Mouse (Mus musculus) cerebellum, adult (tissue): ENCODE results near the gene Rilpl1.
A peak's percentile ranks its signal among the peaks of the same experiment; 100 is the strongest.

Source experiments
- ATAC-seq: cut with Nextera tagmentation; 2 replicates; pipeline ENCODE4 v1.9.2; 2017; ENCODE audit warnings: mild to moderate bottlenecking, moderate library complexity, mixed read lengths; ENCODE audit not compliant: insufficient number of reproducible peaks, low FRiP score, low TSS enrichment

Rilpl1 gene

DNA sequence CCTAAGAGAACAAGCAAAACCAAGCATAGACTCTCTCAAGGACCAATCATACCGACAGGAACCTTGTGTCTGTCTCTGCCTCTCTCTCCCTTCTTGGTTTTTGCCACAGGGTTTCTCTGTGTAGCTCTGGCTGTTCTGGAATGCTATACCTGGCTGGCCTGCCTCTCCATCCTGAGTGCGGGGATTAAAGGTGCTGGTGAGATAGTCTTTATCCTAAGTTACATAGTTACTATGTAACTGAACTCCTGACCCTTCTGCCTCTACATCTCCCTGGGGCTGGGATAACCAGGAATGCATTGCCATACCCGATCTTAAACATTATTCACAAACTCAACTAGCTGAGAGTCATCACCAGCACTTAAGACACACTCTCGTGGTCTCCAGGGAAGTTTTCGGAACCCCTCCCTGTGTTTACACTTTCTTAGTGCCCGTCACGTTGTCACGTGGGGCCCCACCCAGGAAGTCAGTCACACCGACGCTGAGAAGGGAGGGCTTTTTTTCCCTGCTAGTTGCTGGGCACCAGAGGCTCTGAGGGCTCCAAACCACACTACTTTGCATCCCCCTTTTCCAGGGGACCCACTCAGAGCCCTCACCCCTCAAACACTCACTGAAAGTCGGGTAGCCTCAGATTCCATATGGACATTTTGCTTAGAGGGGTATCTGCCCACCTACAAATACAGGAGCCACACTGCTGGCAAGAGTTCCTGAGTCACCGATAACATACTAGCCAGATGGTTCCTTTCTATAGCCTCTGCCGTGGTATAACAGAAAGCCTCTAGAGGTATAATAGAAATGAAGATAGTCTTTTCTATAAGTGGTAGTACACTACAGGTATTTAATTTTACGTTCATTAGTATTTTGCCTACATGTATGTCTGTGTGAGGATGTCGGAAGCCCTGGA lies 34.3 kb downstream of the Rilpl1 start:
- no peak for ATAC-seq

GRCm38 (mm10) chr5:124495547-124495946 lies 35.6 kb downstream of the Rilpl1 start:
- no peak for ATAC-seq

DNA sequence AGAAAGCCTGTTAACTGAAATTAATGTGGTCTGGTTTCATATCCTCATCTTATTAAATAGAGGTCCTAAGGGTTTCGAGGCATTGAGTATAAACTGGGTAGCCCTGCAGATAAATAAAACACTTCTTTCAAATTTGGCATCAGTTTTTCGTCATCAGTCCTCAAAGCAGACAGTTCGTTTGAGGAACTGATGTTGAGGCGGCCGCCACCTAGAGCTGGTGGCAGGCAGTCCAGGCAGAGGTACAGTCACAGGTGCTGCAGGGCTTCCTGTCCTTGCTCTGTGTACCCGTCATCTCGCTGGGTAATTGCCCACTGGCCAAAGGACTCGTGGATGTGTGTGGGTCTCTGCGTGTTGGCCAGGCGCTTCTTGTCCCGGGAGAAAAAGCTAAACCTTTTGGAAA lies 37.7 kb downstream of the Rilpl1 start:
- no peak for ATAC-seq

GRCm38 (mm10) chr5:124492618-124493017 lies 38.6 kb downstream of the Rilpl1 start:
- ATAC-seq, result no peak

- ATAC-seq, result no peak
These were observed 39.5 kb downstream of the Rilpl1 start for GRCm38 (mm10) chr5:124491732-124492131.

GRCm38 (mm10) chr5:124488885-124489284 lies 42.3 kb downstream of the Rilpl1 start:
- no peak for ATAC-seq

DNA sequence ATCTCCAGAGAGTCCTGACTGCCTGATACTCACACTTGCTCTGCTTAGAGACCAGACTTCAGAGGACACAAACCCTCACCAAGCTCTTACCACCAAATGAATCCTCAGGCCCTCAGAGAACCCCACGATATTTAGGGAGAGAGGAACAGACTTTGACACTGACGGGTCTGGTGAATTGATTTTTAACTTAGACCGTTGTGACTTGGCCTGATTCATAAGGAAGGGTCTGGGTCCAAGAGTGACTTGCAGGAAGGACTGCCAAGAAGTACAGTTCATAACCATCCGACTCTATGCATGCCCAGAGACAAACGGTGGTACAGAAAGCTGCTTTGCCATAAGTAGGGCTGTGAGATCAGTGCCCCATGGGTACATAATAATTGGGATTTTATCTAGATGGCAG lies 45.5 kb downstream of the Rilpl1 start:
- ATAC-seq, result no peak

GRCm38 (mm10) chr5:124483655-124484396 lies 47.4 kb downstream of the Rilpl1 start:
- 0 out of 2 replicates have a peak, but pooled peaks have one; percentile 20 for ATAC-seq

- peak; percentile 90; the same call in 1 of the 2 replicates for ATAC-seq
These were observed 48.1 kb downstream of the Rilpl1 start, which contains the start of gene Snrnp35 for GRCm38 (mm10) chr5:124482966-124483654. Gene Snrnp35 (plus strand): TSS chr5:124483134.

- no peak for ATAC-seq
These were observed 48.7 kb downstream of the Rilpl1 start for GRCm38 (mm10) chr5:124482436-124482965.

DNA sequence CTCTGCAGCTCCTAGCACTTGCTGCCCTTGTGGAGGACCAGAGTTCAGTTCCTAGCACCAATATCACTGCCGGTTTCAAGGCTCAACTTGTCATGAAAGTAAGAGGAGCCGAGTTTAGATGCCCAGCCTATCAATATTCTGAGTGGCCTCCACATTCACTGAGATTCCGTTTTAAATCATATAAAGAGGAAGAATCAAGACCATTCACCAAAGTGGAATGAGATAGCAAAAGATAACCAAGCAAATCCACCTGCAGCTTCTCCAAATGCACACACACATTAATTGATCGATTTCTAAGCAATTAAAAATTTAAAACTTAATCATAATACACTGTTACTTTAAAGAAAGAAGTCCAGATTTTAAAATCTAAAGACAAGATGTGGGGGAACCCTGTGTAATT lies 49.5 kb downstream of the Rilpl1 start:
- ATAC-seq, result no peak

- ATAC-seq, result no peak
These were observed 51.1 kb downstream of the Rilpl1 start for GRCm38 (mm10) chr5:124480119-124480518.

GRCm38 (mm10) chr5:124478873-124479204 lies 52.4 kb downstream of the Rilpl1 start:
- ATAC-seq, result no peak

DNA sequence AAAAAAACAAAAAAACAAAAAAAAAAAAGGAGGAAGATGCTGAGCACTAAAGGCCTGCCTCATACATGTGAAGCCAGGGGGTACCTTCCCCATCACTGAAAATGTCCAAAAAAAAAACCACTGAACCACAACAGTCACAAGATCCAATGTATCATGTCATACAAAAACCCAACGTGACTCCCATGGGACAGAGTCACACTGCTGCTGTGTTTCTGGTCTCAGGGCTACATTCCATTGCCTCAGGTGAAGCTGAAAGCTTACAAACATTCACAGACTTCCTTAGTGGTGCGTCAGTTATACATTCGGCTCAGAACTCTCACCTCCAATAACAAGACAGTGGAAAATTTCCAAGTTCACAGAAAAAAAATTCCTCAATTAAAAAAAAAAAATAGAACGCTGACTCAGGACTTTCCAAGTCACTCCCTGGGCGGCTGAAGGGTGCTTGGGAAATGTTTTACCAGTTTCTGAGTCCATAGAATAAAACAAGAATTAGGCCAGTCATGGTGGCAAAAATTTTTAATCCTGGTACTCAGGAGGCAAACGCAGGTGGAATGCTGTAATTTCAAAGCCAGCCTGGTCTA lies 60.5 kb downstream of the Rilpl1 start:
- ATAC-seq, result no peak

GRCm38 (mm10) chr5:124469486-124469885 lies 61.7 kb downstream of the Rilpl1 start:
- ATAC-seq, result no peak

- no peak for ATAC-seq
These were observed 62.8 kb downstream of the Rilpl1 start for GRCm38 (mm10) chr5:124468365-124468764.

DNA sequence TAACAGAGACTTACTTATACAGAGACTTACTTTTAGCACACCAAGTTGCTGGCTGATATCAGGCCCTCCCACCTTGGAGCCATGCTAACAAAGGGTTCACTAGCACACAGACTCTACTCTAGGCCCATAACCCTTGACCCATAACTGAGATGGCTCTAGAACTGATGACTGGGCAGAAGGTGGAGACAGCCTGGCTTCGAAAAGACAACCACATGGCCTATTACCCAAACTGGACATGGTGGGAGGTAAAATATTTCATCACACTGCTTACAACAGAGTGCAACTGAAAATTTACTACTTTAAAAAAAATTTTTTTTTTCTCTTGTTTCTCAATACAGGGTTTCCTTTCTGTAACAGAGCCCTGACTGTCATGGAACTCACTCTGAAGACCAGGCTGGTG lies 63.4 kb downstream of the Rilpl1 start:
- no peak for ATAC-seq

DNA sequence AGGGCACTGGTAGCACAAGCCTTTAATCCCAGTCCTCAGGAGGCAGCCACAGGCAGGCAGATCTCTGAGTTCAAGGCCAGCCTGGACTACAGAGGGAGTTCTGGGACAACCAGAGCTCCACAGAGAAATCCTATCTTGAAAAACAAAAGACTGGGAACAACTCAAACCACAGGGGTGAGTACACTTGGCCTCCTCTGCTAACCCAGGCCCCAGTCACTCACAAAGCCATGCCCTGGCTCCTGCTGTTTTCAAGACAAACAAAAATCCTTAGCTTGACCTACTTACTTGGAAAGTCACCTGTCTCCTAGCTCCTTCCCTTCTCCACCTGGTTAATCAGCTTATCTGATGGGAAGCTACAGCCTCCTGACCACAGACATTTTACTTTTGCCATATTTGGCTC lies 66.3 kb downstream of the Rilpl1 start:
- ATAC-seq, result no peak

DNA sequence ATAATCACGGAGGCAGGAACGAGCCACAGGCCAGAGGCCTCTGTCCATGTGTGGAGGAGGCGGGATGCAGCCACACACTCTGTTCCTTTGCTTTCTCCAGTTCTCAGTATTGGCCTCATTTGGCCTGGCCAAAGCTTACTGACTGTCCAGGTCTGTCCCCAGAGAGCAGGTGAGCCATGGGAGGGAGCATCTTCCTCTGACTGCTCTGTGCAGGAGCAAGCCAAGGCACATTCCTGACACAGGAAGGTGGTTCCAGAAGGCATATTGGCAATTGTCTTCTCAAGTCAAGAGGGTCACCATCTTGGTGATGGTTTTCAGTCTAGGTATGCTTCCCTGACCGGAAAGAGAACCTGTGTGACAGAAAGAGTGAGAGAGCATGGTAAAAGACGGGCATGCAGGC lies 67.7 kb downstream of the Rilpl1 start:
- no peak for ATAC-seq

- no peak for ATAC-seq
These were observed 68.7 kb downstream of the Rilpl1 start for GRCm38 (mm10) chr5:124462297-124463025.
